Mouse (Mus musculus) CH12.LX (cell line): ENCODE results near the gene Gpr33. TPM values are rescaled to one million over a fixed set of nuclear protein-coding genes. Genes with fewer than 3 reads are reported as not detected.
A peak's percentile ranks its signal among the peaks of the same experiment; 100 is the strongest.

ENCODE experiments used
- DNase-seq: peaks from one replicate; pipeline ENCODE4 v3.0.0-alpha.2; 2013; ENCODE audit errors: extremely low read depth
- H3K27ac ChIP-seq: 2 replicates; pipeline ENCODE4 v1.5.1; 2012; ENCODE audit warnings: low read depth, mild to moderate bottlenecking, control low read depth, moderate library complexity; ENCODE audit not compliant: insufficient read depth
- H3K27me3 ChIP-seq: replicated peaks from 2 replicates; pipeline ENCODE3; 2012; ENCODE audit warnings: inconsistent platforms
- H3K36me3 ChIP-seq, 2 experiments: replicated peaks in 1 of 2; 2 replicates each; pipeline versions ENCODE3 to v1.6.1; 2012; ENCODE audit warnings: inconsistent platforms in 1 of 2, low read length in 1 of 2, mild to moderate bottlenecking in 1 of 2, mixed read lengths in 1 of 2, moderate library complexity in 1 of 2; ENCODE audit not compliant: control insufficient read depth in 1 of 2, insufficient read depth in 1 of 2
- H3K4me1 ChIP-seq, 2 experiments: 2 replicates each; pipeline ENCODE4 v1.6.1; 2012; ENCODE audit warnings: inconsistent platforms in 1 of 2, moderate library complexity in 1 of 2; ENCODE audit not compliant: insufficient read depth in 2 of 2, control insufficient read depth in 1 of 2
- H3K4me2 ChIP-seq: 2 replicates; pipeline ENCODE4 v1.6.1; 2012; ENCODE audit warnings: low read depth, mild to moderate bottlenecking, control low read depth; ENCODE audit not compliant: poor library complexity, insufficient read depth, severe bottlenecking
- H3K4me3 ChIP-seq, 3 experiments: fragments of 150-350 bp in 1 of 3; sonication (generic) in 1 of 3; replicated peaks in 1 of 3; 2 replicates each; pipeline versions ENCODE3 to v1.5.1; 2011 to 2012; ENCODE audit warnings: low read depth in 2 of 3, low read length in 2 of 3, mild to moderate bottlenecking in 2 of 3, moderate library complexity in 2 of 3, control low read depth in 1 of 3, improper control_type of control experiment in 1 of 3, inconsistent platforms in 1 of 3, mixed read lengths in 1 of 3; ENCODE audit not compliant: poor library complexity in 1 of 3
- H3K79me2 ChIP-seq: replicated peaks from 2 replicates; pipeline ENCODE4 v1.6.1; 2012; ENCODE audit warnings: mild to moderate bottlenecking, moderate library complexity; ENCODE audit not compliant: control insufficient read depth, poor library complexity, insufficient read depth, severe bottlenecking; ENCODE audit errors: extremely low read depth
- H3K9ac ChIP-seq: 2 replicates; pipeline ENCODE4 v1.6.1; 2012; ENCODE audit warnings: low read depth, mild to moderate bottlenecking, control low read depth, moderate library complexity; ENCODE audit not compliant: insufficient read depth
- H3K9me3 ChIP-seq: replicated peaks from 2 replicates; pipeline ENCODE3; 2012; ENCODE audit warnings: low read length, inconsistent platforms, mixed read lengths
- BHLHE40 ChIP-seq: IDR thresholded peaks from 2 replicates; pipeline ENCODE4 v1.6.1; 2011; ENCODE audit warnings: mild to moderate bottlenecking, low read depth, low read length, improper control_type of control experiment
- CHD1 ChIP-seq: IDR thresholded peaks from 2 replicates; pipeline ENCODE4 v1.6.1; 2012; ENCODE audit warnings: low read depth, low read length, improper control_type of control experiment, inconsistent platforms
- CHD2 ChIP-seq: IDR thresholded peaks from 2 replicates; pipeline ENCODE4 v1.6.1; 2011; ENCODE audit warnings: low read length, improper control_type of control experiment
- CTCF ChIP-seq, 2 experiments: IDR thresholded peaks in 1 of 2; conservative IDR thresholded peaks in 1 of 2; 2 replicates each; pipeline ENCODE4 v1.5.1; 2011 to 2012; ENCODE audit warnings: low read depth in 2 of 2, low read length in 2 of 2, improper control_type of control experiment in 1 of 2, inconsistent platforms in 1 of 2, mild to moderate bottlenecking in 1 of 2, moderate library complexity in 1 of 2
- E2F4 ChIP-seq: IDR thresholded peaks from 2 replicates; pipeline ENCODE4 v1.6.1; 2011; ENCODE audit warnings: low read depth, low read length, improper control_type of control experiment; ENCODE audit not compliant: insufficient replicate concordance
- ELF1 ChIP-seq: IDR thresholded peaks from 2 replicates; pipeline ENCODE4 v1.6.1; 2014; ENCODE audit warnings: low read depth, mild to moderate bottlenecking, inconsistent platforms, low read length, improper control_type of control experiment
- EP300 ChIP-seq: IDR thresholded peaks from 2 replicates; pipeline ENCODE4 v1.6.1; 2011; ENCODE audit warnings: low read length, improper control_type of control experiment
- ETS1 ChIP-seq: conservative IDR thresholded peaks from 2 replicates; pipeline ENCODE4 v1.6.1; 2012; ENCODE audit warnings: low read depth, mild to moderate bottlenecking, inconsistent platforms, low read length, improper control_type of control experiment, moderate library complexity
- HCFC1 ChIP-seq: IDR thresholded peaks from 2 replicates; pipeline ENCODE4 v1.6.1; 2012; ENCODE audit warnings: low read depth, mild to moderate bottlenecking, inconsistent platforms, low read length, improper control_type of control experiment
- IRF4 ChIP-seq: IDR thresholded peaks from 2 replicates; pipeline ENCODE4 v1.6.1; 2014; ENCODE audit warnings: low read depth, mild to moderate bottlenecking, inconsistent platforms, low read length, improper control_type of control experiment
- JUN ChIP-seq: IDR thresholded peaks from 2 replicates; pipeline ENCODE4 v1.6.1; 2011; ENCODE audit warnings: low read depth, mild to moderate bottlenecking, low read length, improper control_type of control experiment, moderate library complexity; ENCODE audit not compliant: insufficient read depth
- JUND ChIP-seq: conservative IDR thresholded peaks from 2 replicates; pipeline ENCODE4 v1.6.1; 2011; ENCODE audit warnings: low read depth, low read length, improper control_type of control experiment
- KAT2A ChIP-seq: IDR thresholded peaks from 2 replicates; pipeline ENCODE4 v1.6.1; 2012; ENCODE audit warnings: low read length, improper control_type of control experiment, inconsistent platforms; ENCODE audit not compliant: insufficient replicate concordance
- MAFK ChIP-seq: IDR thresholded peaks from 2 replicates; pipeline ENCODE4 v1.6.1; 2011; ENCODE audit warnings: low read length, improper control_type of control experiment; ENCODE audit not compliant: insufficient replicate concordance
- MAX ChIP-seq: IDR thresholded peaks from 2 replicates; pipeline ENCODE4 v1.6.1; 2011; ENCODE audit warnings: low read length, improper control_type of control experiment
- MAZ ChIP-seq: IDR thresholded peaks from 2 replicates; pipeline ENCODE4 v1.6.1; 2012; ENCODE audit warnings: low read depth, mild to moderate bottlenecking, inconsistent platforms, low read length, improper control_type of control experiment, moderate library complexity
- MEF2A ChIP-seq: IDR thresholded peaks from 2 replicates; pipeline ENCODE4 v1.6.1; 2014; ENCODE audit warnings: low read depth, mild to moderate bottlenecking, inconsistent platforms, low read length, improper control_type of control experiment, borderline replicate concordance
- MXI1 ChIP-seq: IDR thresholded peaks from 2 replicates; pipeline ENCODE4 v1.6.1; 2011; ENCODE audit warnings: mild to moderate bottlenecking, low read depth, low read length, improper control_type of control experiment
- MYC ChIP-seq: IDR thresholded peaks from 2 replicates; pipeline ENCODE4 v1.6.1; 2011; ENCODE audit warnings: low read depth, mild to moderate bottlenecking, improper control_type of control experiment, low read length
- NRF1 ChIP-seq: IDR thresholded peaks from 2 replicates; pipeline ENCODE4 v1.6.1; 2014; ENCODE audit warnings: low read depth, mild to moderate bottlenecking, inconsistent platforms, low read length, improper control_type of control experiment, moderate library complexity
- PAX5 ChIP-seq: IDR thresholded peaks from 2 replicates; pipeline ENCODE4 v1.6.1; 2012; ENCODE audit warnings: low read length, inconsistent platforms, mixed read lengths
- POLR2A ChIP-seq: IDR thresholded peaks from 2 replicates; pipeline ENCODE4 v1.6.1; 2011; ENCODE audit warnings: low read depth, mild to moderate bottlenecking, improper control_type of control experiment, low read length
- POLR2AphosphoS2 ChIP-seq: IDR thresholded peaks from 2 replicates; pipeline ENCODE4 v1.6.1; 2011; ENCODE audit warnings: low read depth, low read length, improper control_type of control experiment
- RAD21 ChIP-seq: IDR thresholded peaks from 2 replicates; pipeline ENCODE4 v1.6.1; 2011; ENCODE audit warnings: low read depth, mild to moderate bottlenecking, low read length, improper control_type of control experiment, moderate library complexity
- RCOR1 ChIP-seq: conservative IDR thresholded peaks from 2 replicates; pipeline ENCODE4 v1.6.1; 2012; ENCODE audit warnings: low read depth, mild to moderate bottlenecking, inconsistent platforms, low read length, improper control_type of control experiment
- SIN3A ChIP-seq: IDR thresholded peaks from 2 replicates; pipeline ENCODE4 v1.6.1; 2012; ENCODE audit warnings: low read length, improper control_type of control experiment, inconsistent platforms
- SMC3 ChIP-seq: IDR thresholded peaks from 2 replicates; pipeline ENCODE4 v1.6.1; 2011; ENCODE audit warnings: low read depth, low read length, improper control_type of control experiment
- TBP ChIP-seq: conservative IDR thresholded peaks from 2 replicates; pipeline ENCODE4 v1.6.1; 2011; ENCODE audit warnings: low read depth, low read length, improper control_type of control experiment
- TCF12 ChIP-seq: IDR thresholded peaks from 2 replicates; pipeline ENCODE4 v1.6.1; 2014; ENCODE audit warnings: low read depth, mild to moderate bottlenecking, inconsistent platforms, low read length, improper control_type of control experiment
- UBTF ChIP-seq: IDR thresholded peaks from 2 replicates; pipeline ENCODE4 v1.6.1; 2012; ENCODE audit warnings: low read depth, mild to moderate bottlenecking, inconsistent platforms, low read length, improper control_type of control experiment, moderate library complexity
- USF2 ChIP-seq: conservative IDR thresholded peaks from 2 replicates; pipeline ENCODE4 v1.6.1; 2011; ENCODE audit warnings: low read depth, low read length, improper control_type of control experiment
- ZKSCAN1 ChIP-seq: IDR thresholded peaks from 2 replicates; pipeline ENCODE4 v1.6.1; 2012; ENCODE audit warnings: low read depth, inconsistent platforms, low read length, improper control_type of control experiment, borderline replicate concordance
- ZMIZ1 ChIP-seq: IDR thresholded peaks from 2 replicates; pipeline ENCODE4 v1.6.1; 2012; ENCODE audit warnings: low read depth, mild to moderate bottlenecking, inconsistent platforms, low read length, improper control_type of control experiment
- ZNF384 ChIP-seq: IDR thresholded peaks from 2 replicates; pipeline ENCODE4 v1.6.1; 2012; ENCODE audit warnings: low read depth, low read length, improper control_type of control experiment, inconsistent platforms
- dilution Hi-C: fragments of 300-500 bp; cut with MboI; formaldehyde crosslinking; loops from 2 replicates; pipeline ENCODE4 v1.14.3; 2020; ENCODE audit warnings: low sequenced_read_pairs; ENCODE audit not compliant: extremely low pct_unique_long_range_greater_than_20kb, extremely low pct_ligation_motif_present
- in situ Hi-C: fragments of 300-500 bp; cut with MboI; formaldehyde crosslinking; loops from 3 replicates; pipeline ENCODE4 v1.14.3; 2019; ENCODE audit warnings: low sequenced_read_pairs, low pct_ligation_motif_present, low pct_unique_long_range_greater_than_20kb, mixed read lengths
- polyA plus RNA-seq: library from polyadenylated mRNA; unstranded; fragments of >175 nt; gene quantifications from 2 replicates; pipeline ENCODE4 v1.2.1, GENCODE M21; 2012; ENCODE audit warnings: low read depth; ENCODE audit not compliant: insufficient read length
- total RNA-seq, 2 experiments: library from RNA; depleted of rRNA; stranded (reverse); fragments of 300-350 nt in 1 of 2; fragments of >200 nt in 1 of 2; gene quantifications; 2 replicates each; pipeline ENCODE4 v1.2.3; 2012 to 2014

Gene Gpr33
- total and polyA plus RNA-seq, 3 experiments, result not detected

DNA sequence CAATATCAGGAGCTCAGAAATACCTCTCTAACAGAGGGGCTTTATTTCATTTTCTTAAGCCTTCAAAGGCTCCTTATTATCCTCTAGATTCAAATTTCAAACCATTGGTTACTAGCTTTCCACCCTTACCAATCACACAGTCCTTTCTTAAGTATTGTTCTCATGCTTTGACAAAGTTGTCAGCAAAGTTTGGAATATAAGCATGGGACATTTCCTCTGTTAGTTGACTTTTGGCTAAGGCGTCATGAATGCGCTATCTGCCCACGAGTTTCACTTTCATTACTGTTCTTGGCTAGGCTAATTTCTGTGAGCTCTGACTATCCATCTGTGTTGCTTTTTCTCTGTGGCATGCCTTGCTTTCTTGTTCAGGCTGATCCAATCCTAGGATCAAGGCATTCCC is 25.1 kb downstream of the Gpr33 start (continued):
- TF ChIP-seq MAX (peak; percentile 50; the same call in 1 of the 2 replicates), TCF12 (no peak), MAZ (no peak), ZMIZ1 (no peak), IRF4 (peak; percentile 85), CHD2 (no peak), E2F4 (no peak), NRF1 (no peak), POLR2A (no peak)

DNA sequence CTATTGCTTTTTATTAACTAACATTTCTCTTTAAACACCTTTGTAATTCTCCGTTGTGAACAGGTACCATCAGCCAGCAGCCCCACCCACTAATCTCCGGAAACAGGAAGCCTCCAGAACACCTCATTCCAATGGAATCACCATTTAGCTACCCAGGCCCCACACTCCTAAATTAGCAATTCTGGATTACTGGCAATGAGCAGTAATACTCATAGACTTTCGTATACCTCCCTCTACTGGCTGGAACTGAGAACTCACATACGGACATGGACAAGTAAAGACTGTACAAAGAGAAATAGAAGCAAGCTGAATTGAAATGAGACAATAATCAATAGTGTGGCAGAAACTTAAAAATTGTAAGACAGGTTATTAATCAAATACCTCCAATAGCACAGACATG is 26.3 kb downstream of the Gpr33 start:
- H3K27me3 ChIP-seq, result no peaks in the 10 kb centered on the region
- dilution Hi-C loops, result no loop called here
- no peak overlapping the region for H3K27ac ChIP-seq
- in situ Hi-C loops, result loop anchor here (25.0 kb wide), 1 partner anchor 836 kb away; no protein-coding TSS in a partner anchor
- H3K4me2 ChIP-seq, result no peak overlapping the region
- peaks cover 9 to 34% of the 10 kb centered on the region in 2 experiments for H3K4me1 ChIP-seq
- H3K9me3 ChIP-seq, result no peaks in the 10 kb centered on the region
- peak; percentile 75 for DNase-seq
- H3K36me3 ChIP-seq, result peaks cover 30 to 53% of the 10 kb centered on the region in 2 experiments
- TF ChIP-seq NRF1, result no peak
- peak; percentile 32 to 85 for TF ChIP-seq CTCF (conservative IDR thresholded peaks at IDR 0.05 in 1 of 2, IDR thresholded peaks at IDR 0.05 in 1 of 2; ENCODE audit: low read depth in 2 of 2, low read length in 2 of 2)
- no peak for TF ChIP-seq UBTF
- TF ChIP-seq USF2, result no peak
- TF ChIP-seq TBP, result no peak
- no peak for TF ChIP-seq ZNF384
- TF ChIP-seq MAX, result no peak
- no peak for TF ChIP-seq HCFC1
- no peak for TF ChIP-seq IRF4
- no peak for TF ChIP-seq KAT2A
- TF ChIP-seq RAD21, result peak; percentile 88
- no peak for TF ChIP-seq MXI1
- no peak for TF ChIP-seq PAX5
- TF ChIP-seq BHLHE40, result no peak
- TF ChIP-seq E2F4, result no peak
- no peak for TF ChIP-seq ZKSCAN1
- TF ChIP-seq ZMIZ1, result no peak
- TF ChIP-seq JUND, result no peak
- no peak for TF ChIP-seq CHD1
- TF ChIP-seq MAFK, result no peak
- no peak for TF ChIP-seq POLR2AphosphoS2
- no peak for TF ChIP-seq CHD2
- no peak for TF ChIP-seq EP300
- TF ChIP-seq ELF1, result no peak
- TF ChIP-seq ETS1, result no peak
- TF ChIP-seq SIN3A, result no peak
- no peak for TF ChIP-seq RCOR1
- peak; percentile 50; the same call in 1 of the 2 replicates for TF ChIP-seq MEF2A
- TF ChIP-seq MYC, result no peak
- peak; percentile 63 for TF ChIP-seq SMC3
- no peak for TF ChIP-seq JUN
- no peak for TF ChIP-seq MAZ
- TF ChIP-seq TCF12, result no peak
- H3K9ac ChIP-seq, result no peak overlapping the region
- no peak overlapping the region for H3K4me3 ChIP-seq
- H3K79me2 ChIP-seq, result peaks cover 4% of the 10 kb centered on the region; the same call in 1 of the 2 replicates
